Mouse (Mus musculus) liver, postnatal 0 days (tissue): ENCODE results near the gene Lcn5. TPM values are rescaled to one million over a fixed set of nuclear protein-coding genes. Genes with fewer than 3 reads are reported as not detected.

Experiments used
- ATAC-seq: fragments of 200-750 bp; cut with Nextera tagmentation; 2 replicates; pipeline ENCODE4 v1.8.0; 2017; ENCODE audit warnings: mild to moderate bottlenecking, moderate library complexity
- DNase-seq: peaks from one replicate; pipeline ENCODE4 v3.0.0-alpha.2; 2016
- H3K27ac ChIP-seq: fragments of 300-500 bp; sonication (generic); 2 replicates; pipeline ENCODE4 v1.5.1; 2014; ENCODE audit warnings: antibody characterized with exemption, moderate library complexity, mild to moderate bottlenecking, low read depth
- H3K27me3 ChIP-seq: fragments of 300-500 bp; sonication (generic); 2 replicates; pipeline ENCODE4 v1.6.1; 2014; ENCODE audit warnings: low read length, control low read depth, mixed read lengths; ENCODE audit not compliant: insufficient read depth
- H3K36me3 ChIP-seq: fragments of 300-500 bp; sonication (generic); replicated peaks from 2 replicates; pipeline ENCODE4 v1.6.1; 2014; ENCODE audit warnings: mild to moderate bottlenecking, control low read depth, low read length, moderate library complexity, mixed read lengths; ENCODE audit not compliant: insufficient read depth
- H3K4me1 ChIP-seq: fragments of 300-500 bp; sonication (generic); 2 replicates; pipeline ENCODE4 v1.6.1; 2014; ENCODE audit warnings: antibody characterized with exemption, mild to moderate bottlenecking, control low read depth; ENCODE audit not compliant: insufficient read depth
- H3K4me2 ChIP-seq: fragments of 300-500 bp; sonication (generic); 2 replicates; pipeline ENCODE4 v1.6.1; 2014; ENCODE audit warnings: low read depth, mild to moderate bottlenecking, low read length, moderate library complexity, mixed read lengths
- H3K4me3 ChIP-seq: fragments of 300-500 bp; sonication (generic); 2 replicates; pipeline ENCODE4 v1.5.1; 2014; ENCODE audit warnings: low read depth, low read length
- H3K9ac ChIP-seq: fragments of 300-500 bp; sonication (generic); replicated peaks from 2 replicates; pipeline ENCODE4 v1.6.1; 2014; ENCODE audit warnings: mild to moderate bottlenecking, moderate library complexity
- H3K9me3 ChIP-seq: fragments of 300-500 bp; sonication (generic); 2 replicates; pipeline ENCODE4 v1.6.1; 2016; ENCODE audit warnings: mild to moderate bottlenecking, control low read depth, low read length, mixed read lengths
- CTCF ChIP-seq: sonication (generic); IDR thresholded peaks from 2 replicates; pipeline ENCODE4 v1.5.1; 2016; ENCODE audit warnings: antibody characterized with exemption, low read depth
- EP300 ChIP-seq: IDR thresholded peaks from 2 replicates; pipeline ENCODE4 v1.6.1; 2016; ENCODE audit warnings: antibody characterized with exemption, low read depth, mild to moderate bottlenecking
- WGBS: fragments of 180-500 bp; shearing (Covaris S2); extraction: QIAGEN DNeasy Blood & Tissue Kit; methylation state at CpG from one replicate; pipeline ENCODE4 v1.1.7; 2014; ENCODE audit not compliant: insufficient replicate concordance; 5-methylcytosine and 5-hydroxymethylcytosine counted together
- polyA plus RNA-seq: library from polyadenylated mRNA; unstranded; fragments of >200 nt; fragmentation: Nextera tagmentation; extraction: Ambion mirVana; gene quantifications from 2 replicates; pipeline ENCODE4 v1.2.1, GENCODE M21; 2015

The Lcn5 gene
- polyA plus RNA-seq, 1 experiment from 2014 or later: not detected

GRCm38 (mm10) chr2:25621229-25622200, 36.2 kb upstream of the Lcn5 start, which contains the start of gene Tmem141:
Gene Tmem141 (minus strand): TSS chr2:25622005.
- peaks cover 5% of the 10 kb centered on the region for H3K4me1 ChIP-seq
- H3K4me2 ChIP-seq: peak within 1 kb of the TSS; percentile 65
- WGBS: 7% methylated on average over 34 of the region's 34 CpGs
- peak; percentile 81 for TF ChIP-seq CTCF
- TF ChIP-seq EP300: no peak
- H3K36me3 ChIP-seq: 0 out of 2 replicates have a peak, but pooled peaks cover 4% of the 10 kb centered on the region
- peak within 1 kb of the TSS; percentile 36 for H3K9ac ChIP-seq
- ATAC-seq (peak; percentile 97), DNase-seq (peak; percentile 88)
- no peaks in the 10 kb centered on the region for H3K9me3 ChIP-seq
- H3K27ac ChIP-seq: peak within 1 kb of the TSS; percentile 62
- H3K27me3 ChIP-seq: peaks cover 10% of the 10 kb centered on the region; the same call in 1 of the 2 replicates
- peak within 1 kb of the TSS; percentile 30 for H3K4me3 ChIP-seq

GRCm38 (mm10) chr2:25625986-25626385, 31.8 kb upstream of the Lcn5 start:
- no peak overlapping the region for H3K27ac ChIP-seq
- ATAC-seq (no peak), DNase-seq (no peak)
- TF ChIP-seq CTCF: no peak
- TF ChIP-seq EP300: no peak
- peak overlapping the region; percentile 22; the same call in 1 of the 2 replicates for H3K4me2 ChIP-seq
- no peak overlapping the region for H3K9ac ChIP-seq
- H3K4me3 ChIP-seq: no peak overlapping the region
- no peaks in the 10 kb centered on the region for H3K27me3 ChIP-seq
- H3K36me3 ChIP-seq: no peaks in the 10 kb centered on the region
- peaks cover 11% of the 10 kb centered on the region for H3K4me1 ChIP-seq
- WGBS: 41% methylated on average over 5 of the region's 5 CpGs
- H3K9me3 ChIP-seq: no peaks in the 10 kb centered on the region

GRCm38 (mm10) chr2:25627811-25628210, 29.9 kb upstream of the Lcn5 start, which contains the start of gene Fcna:
Gene Fcna (minus strand): TSS chr2:25628030.
- no peak within 1 kb of the TSS for H3K9ac ChIP-seq
- no peak within 1 kb of the TSS; the same call in 1 of the 2 replicates for H3K4me2 ChIP-seq
- H3K36me3 ChIP-seq: no peaks in the 10 kb centered on the region
- no peaks in the 10 kb centered on the region for H3K27me3 ChIP-seq
- WGBS: 65% methylated on average over 6 of the region's 6 CpGs
- H3K4me3 ChIP-seq: no peak within 1 kb of the TSS
- ATAC-seq (no peak), DNase-seq (no peak)
- peaks cover 9% of the 10 kb centered on the region; the same call in 1 of the 2 replicates for H3K4me1 ChIP-seq
- TF ChIP-seq EP300: no peak
- no peak for TF ChIP-seq CTCF
- H3K9me3 ChIP-seq: no peaks in the 10 kb centered on the region
- H3K27ac ChIP-seq: peak within 1 kb of the TSS; percentile 67

- Histone ChIP-seq H3K9me3 (no peaks in the 10 kb centered on the region), H3K4me1 (peaks cover 9% of the 10 kb centered on the region; the same call in 1 of the 2 replicates), H3K36me3 (no peaks in the 10 kb centered on the region), H3K4me2 (no peak overlapping the region), H3K9ac (no peak overlapping the region), H3K4me3 (no peak overlapping the region), H3K27ac (peak overlapping the region; percentile 67), H3K27me3 (no peaks in the 10 kb centered on the region)
- DNase-seq: peak; percentile 63
- peak; percentile 77 for ATAC-seq
- WGBS: 35% methylated on average over 4 of the region's 4 CpGs
- TF ChIP-seq EP300 (peak; percentile 50; the same call in 1 of the 2 replicates), CTCF (no peak)
Measured at GRCm38 (mm10) chr2:25628738-25629137, 29.0 kb upstream of the Lcn5 start.

GRCm38 (mm10) chr2:25633616-25634015, 24.1 kb upstream of the Lcn5 start:
- WGBS: 86% methylated on average over 3 of the region's 3 CpGs
- Histone ChIP-seq H3K27ac (no peak overlapping the region), H3K36me3 (no peaks in the 10 kb centered on the region), H3K27me3 (no peaks in the 10 kb centered on the region), H3K9ac (no peak overlapping the region), H3K4me3 (no peak overlapping the region), H3K9me3 (no peaks in the 10 kb centered on the region), H3K4me2 (no peak overlapping the region), H3K4me1 (peaks cover 3% of the 10 kb centered on the region; the same call in 1 of the 2 replicates)
- TF ChIP-seq EP300 (no peak), CTCF (no peak)
- no peak for ATAC-seq
- no peak for DNase-seq

GRCm38 (mm10) chr2:25634046-25634445, 23.7 kb upstream of the Lcn5 start:
- Histone ChIP-seq H3K27me3 (no peaks in the 10 kb centered on the region), H3K27ac (no peak overlapping the region), H3K4me3 (no peak overlapping the region), H3K9me3 (no peaks in the 10 kb centered on the region), H3K4me2 (no peak overlapping the region), H3K4me1 (0 out of 2 replicates have a peak, but pooled peaks cover 2% of the 10 kb centered on the region), H3K9ac (no peak overlapping the region), H3K36me3 (no peaks in the 10 kb centered on the region)
- WGBS: 77% methylated on average over 1 of the region's 1 CpGs
- ATAC-seq: no peak
- no peak for DNase-seq
- TF ChIP-seq EP300 (no peak), CTCF (peak; percentile 42)
